Mouse (Mus musculus) kidney, adult 2 months (tissue): Measurements from ENCODE around the gene Pik3r5.

Experiments
- CTCF ChIP-seq: fragments of 200-500 bp; conservative IDR thresholded peaks from 2 replicates; pipeline ENCODE4 v1.5.1; 2011; ENCODE audit warnings: low read depth, mild to moderate bottlenecking, control low read depth, low read length, moderate library complexity, mixed read lengths; ENCODE audit not compliant: insufficient read depth, insufficient read length
- POLR2A ChIP-seq: fragments of 200-500 bp; IDR thresholded peaks from one replicate; pipeline ENCODE4 v1.6.1; 2011; ENCODE audit warnings: low read depth, low read length, control low read depth

DNA sequence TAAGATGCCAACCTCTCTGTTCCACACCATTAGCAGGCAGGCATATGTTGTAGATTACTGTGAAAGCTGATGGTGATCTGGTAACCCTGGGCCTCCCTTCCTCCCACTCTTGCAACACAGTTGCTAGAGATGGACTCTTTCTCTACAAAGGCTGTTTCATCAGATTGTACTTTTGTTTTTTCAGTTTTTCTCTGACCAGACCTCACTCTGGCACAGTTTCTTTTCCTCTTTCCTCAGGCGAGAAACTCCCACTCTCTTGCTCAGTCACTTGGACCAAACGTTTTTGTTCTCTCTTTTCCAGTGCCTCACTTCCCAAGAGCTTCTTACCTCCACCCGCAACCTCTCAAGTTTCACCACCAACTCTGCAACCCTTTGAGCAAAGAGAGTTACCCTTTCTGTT, 82.0 kb downstream of the Pik3r5 start:
- TF ChIP-seq POLR2A = no peak
- no peak for TF ChIP-seq CTCF
